Mouse (Mus musculus): Measurements from ENCODE around the gene Shc3. TPM values are rescaled to one million over a fixed set of nuclear protein-coding genes. Genes with fewer than 3 reads are reported as not detected.

Gene Shc3
- total and polyA plus RNA-seq, 3 experiments, result not detected

GRCm38 (mm10) chr13:51595404-51595803 is 26.2 kb upstream of the Shc3 start:
- DNase-seq (ENCODE audit: low read depth, low spot score), result no peak
- H3K9me3 ChIP-seq (replicated peaks; ENCODE audit: insufficient read depth, low read length), result no peaks in the 10 kb centered on the region
- no peak for TF ChIP-seq ZNF384 (IDR thresholded peaks at IDR 0.05; ENCODE audit: low read depth, low read length)
- no peak for TF ChIP-seq CHD2 (IDR thresholded peaks at IDR 0.05; ENCODE audit: low read length)
- no peak for TF ChIP-seq E2F4 (IDR thresholded peaks at IDR 0.05; ENCODE audit: borderline replicate concordance, low read depth, low read length)
- TF ChIP-seq MXI1 (IDR thresholded peaks at IDR 0.05; ENCODE audit: low read depth, low read length), result no peak
- TF ChIP-seq MAFK (IDR thresholded peaks at IDR 0.05; ENCODE audit: borderline replicate concordance, low read depth, low read length), result no peak
- no peak for TF ChIP-seq MEF2A (IDR thresholded peaks at IDR 0.05; ENCODE audit: extremely low read depth, insufficient replicate concordance, low read depth, low read length, poor library complexity, severe bottlenecking)

GRCm38 (mm10) chr13:51594656-51595311 is 25.6 kb upstream of the Shc3 start:
- no peak overlapping the region for H3K9ac ChIP-seq (ENCODE audit: control insufficient read depth, low read depth, low read length, poor library complexity, severe bottlenecking)
- no peak for DNase-seq (ENCODE audit: low read depth, low spot score)
- TF ChIP-seq RCOR1 (IDR thresholded peaks at IDR 0.05; ENCODE audit: low read depth, low read length) (no peak), CTCF (IDR thresholded peaks at IDR 0.05 in 2 of 3, conservative IDR thresholded peaks at IDR 0.05 in 1 of 3; ENCODE audit: control insufficient read depth in 1 of 3, insufficient read depth in 1 of 3, low read depth in 2 of 3, low read length in 3 of 3, poor library complexity in 1 of 3, severe bottlenecking in 1 of 3) (no peak), TBP (IDR thresholded peaks at IDR 0.05; ENCODE audit: low read depth, low read length) (no peak), MEF2A (IDR thresholded peaks at IDR 0.05; ENCODE audit: extremely low read depth, insufficient replicate concordance, low read depth, low read length, poor library complexity, severe bottlenecking) (no peak), TCF12 (IDR thresholded peaks at IDR 0.05; ENCODE audit: low read depth, low read length) (no peak)
- H3K27me3 ChIP-seq (ENCODE audit: control insufficient read depth in 1 of 2, insufficient read depth in 2 of 2, low read length in 2 of 2), result no peaks in the 10 kb centered on the region
- no peaks in the 10 kb centered on the region for H3K9me3 ChIP-seq (replicated peaks; ENCODE audit: insufficient read depth, low read length)
- H3K4me1 ChIP-seq (ENCODE audit: control insufficient read depth in 1 of 2, insufficient read depth in 2 of 2, low read length in 2 of 2), result no peaks in the 10 kb centered on the region
- no peak overlapping the region for H3K4me3 ChIP-seq (ENCODE audit: control insufficient read depth in 1 of 2, insufficient read depth in 1 of 2, low read depth in 2 of 2, low read length in 2 of 2)
- no peaks in the 10 kb centered on the region for H3K36me3 ChIP-seq (ENCODE audit: control insufficient read depth in 1 of 2, insufficient read depth in 2 of 2, low read length in 2 of 2)
- H3K79me2 ChIP-seq (ENCODE audit: control insufficient read depth, insufficient read depth, low read length, poor library complexity), result no peaks in the 10 kb centered on the region
- H3K27ac ChIP-seq (ENCODE audit: control insufficient read depth, low read depth, low read length), result no peak overlapping the region

More at GRCm38 (mm10) chr13:51595404-51595803, 26.2 kb upstream of the Shc3 start:
- no peak overlapping the region for H3K4me3 ChIP-seq (ENCODE audit: control insufficient read depth in 1 of 2, insufficient read depth in 1 of 2, low read depth in 2 of 2, low read length in 2 of 2)
- no peaks in the 10 kb centered on the region for H3K4me1 ChIP-seq (ENCODE audit: control insufficient read depth in 1 of 2, insufficient read depth in 2 of 2, low read length in 2 of 2)
- H3K27ac ChIP-seq (ENCODE audit: control insufficient read depth, low read depth, low read length), result no peak overlapping the region
- H3K27me3 ChIP-seq (ENCODE audit: control insufficient read depth in 1 of 2, insufficient read depth in 2 of 2, low read length in 2 of 2), result no peaks in the 10 kb centered on the region
- no peak overlapping the region for H3K9ac ChIP-seq (ENCODE audit: control insufficient read depth, low read depth, low read length, poor library complexity, severe bottlenecking)
- H3K79me2 ChIP-seq (ENCODE audit: control insufficient read depth, insufficient read depth, low read length, poor library complexity), result no peaks in the 10 kb centered on the region
- H3K36me3 ChIP-seq (ENCODE audit: control insufficient read depth in 1 of 2, insufficient read depth in 2 of 2, low read length in 2 of 2), result no peaks in the 10 kb centered on the region

GRCm38 (mm10) chr13:51588005-51588404 is 18.8 kb upstream of the Shc3 start:
- DNase-seq (ENCODE audit: low read depth, low spot score), result no peak
- Histone ChIP-seq H3K4me3 (ENCODE audit: control insufficient read depth in 1 of 2, insufficient read depth in 1 of 2, low read depth in 2 of 2, low read length in 2 of 2) (no peak overlapping the region), H3K36me3 (ENCODE audit: control insufficient read depth in 1 of 2, insufficient read depth in 2 of 2, low read length in 2 of 2) (no peaks in the 10 kb centered on the region)

More at GRCm38 (mm10) chr13:51588005-51588404, 18.8 kb upstream of the Shc3 start:
- Histone ChIP-seq H3K27ac (ENCODE audit: control insufficient read depth, low read depth, low read length) (no peak overlapping the region), H3K4me1 (ENCODE audit: control insufficient read depth in 1 of 2, insufficient read depth in 2 of 2, low read length in 2 of 2) (no peaks in the 10 kb centered on the region), H3K79me2 (ENCODE audit: control insufficient read depth, insufficient read depth, low read length, poor library complexity) (no peaks in the 10 kb centered on the region), H3K9me3 (replicated peaks; ENCODE audit: insufficient read depth, low read length) (no peaks in the 10 kb centered on the region), H3K9ac (ENCODE audit: control insufficient read depth, low read depth, low read length, poor library complexity, severe bottlenecking) (no peak overlapping the region), H3K27me3 (ENCODE audit: control insufficient read depth in 1 of 2, insufficient read depth in 2 of 2, low read length in 2 of 2) (no peaks in the 10 kb centered on the region)
- TF ChIP-seq MAX (IDR thresholded peaks at IDR 0.05; ENCODE audit: low read length), result no peak
- TF ChIP-seq TCF12 (IDR thresholded peaks at IDR 0.05; ENCODE audit: low read depth, low read length), result no peak
- TF ChIP-seq E2F4 (IDR thresholded peaks at IDR 0.05; ENCODE audit: borderline replicate concordance, low read depth, low read length), result no peak
- TF ChIP-seq RCOR1 (IDR thresholded peaks at IDR 0.05; ENCODE audit: low read depth, low read length), result no peak
- no peak for TF ChIP-seq ZNF384 (IDR thresholded peaks at IDR 0.05; ENCODE audit: low read depth, low read length)
- TF ChIP-seq GATA1 (IDR thresholded peaks at IDR 0.05; ENCODE audit: low read depth, low read length), result no peak
